Mouse (Mus musculus): ENCODE data around the gene Rsph4a.
"Not testable (repeated sequence)": the region's sequence is repeated elsewhere in the genome, so short reads cannot be mapped to it uniquely, and the experiment has no call there.

The Rsph4a gene

GRCm38 (mm10) chr10:33904530-33905481 lies at the start of gene Rsph4a:
Rsph4a (plus strand) TSS chr10:33905111.
- ChIA-PET POLR2A (interaction anchor here in 2 of 4 experiments (0.5 to 1.6 kb wide), 3 partner anchors 8 to 77 kb away, joined by 3 to 4 read pairs (median 3); no protein-coding TSS in a partner anchor), CTCF (no interaction called here)

GRCm38 (mm10) chr10:33857421-33857820 lies 47.5 kb upstream of the Rsph4a start, which contains the start of gene Sult3a1:
Sult3a1 (plus strand) TSS chr10:33857721.
- POLR2A ChIA-PET, result interaction anchor here in 1 of 4 experiments (0.6 kb wide), 1 partner anchor 864 kb away, joined by 5 read pairs; no protein-coding TSS in a partner anchor
- CTCF ChIA-PET, result no interaction called here

GRCm38 (mm10) chr10:33865994-33866393 lies 38.9 kb upstream of the Rsph4a start:
- POLR2A ChIA-PET, result no interaction called here

GRCm38 (mm10) chr10:33870441-33870840 lies 34.5 kb upstream of the Rsph4a start:
- POLR2A ChIA-PET, result interaction anchor here in 1 of 4 experiments (1.0 kb wide), 1 partner anchor 11 kb away, joined by 5 read pairs; no protein-coding TSS in a partner anchor
- CTCF ChIA-PET, result interaction anchor here in 1 of 4 experiments (1.3 kb wide), 1 partner anchor 217 kb away, joined by 3 read pairs; no protein-coding TSS in a partner anchor

More at GRCm38 (mm10) chr10:33865994-33866393, 38.9 kb upstream of the Rsph4a start:
- CTCF ChIA-PET, result no interaction called here

- ChIA-PET POLR2A (interaction anchor here in 1 of 4 experiments (0.6 kb wide), 1 partner anchor 27 kb away, joined by 3 read pairs; no protein-coding TSS in a partner anchor), CTCF (no interaction called here)
These were observed 32.1 kb upstream of the Rsph4a start for GRCm38 (mm10) chr10:33872672-33873398.

GRCm38 (mm10) chr10:33882411-33882810 lies 22.5 kb upstream of the Rsph4a start:
- POLR2A ChIA-PET, result interaction anchor here in 1 of 4 experiments (0.9 kb wide), 1 partner anchor 23 kb away, joined by 3 read pairs; the partner anchor contains the start of gene Rsph4a
- CTCF ChIA-PET, result not testable (repeated sequence)

- CTCF ChIA-PET, POLR2A ChIA-PET: not testable (repeated sequence)
These were observed 3.4 kb upstream of the Rsph4a start for GRCm38 (mm10) chr10:33901520-33901919.

GRCm38 (mm10) chr10:33905489-33905888 lies 578 bp downstream of the Rsph4a start:
- CTCF ChIA-PET, result no interaction called here
- POLR2A ChIA-PET, result interaction anchor here in 2 of 4 experiments (1.2 to 1.6 kb wide), 2 partner anchors 7 to 23 kb away, joined by 3 read pairs; no protein-coding TSS in a partner anchor

- ChIA-PET CTCF (interaction anchor here in 1 of 4 experiments (0.7 kb wide), 1 partner anchor 544 kb away, joined by 4 read pairs; no protein-coding TSS in a partner anchor), POLR2A (interaction anchor here in 1 of 4 experiments (0.7 kb wide), 1 partner anchor 358 kb away, joined by 3 read pairs; no protein-coding TSS in a partner anchor)
These were observed 35.8 kb downstream of the Rsph4a start for GRCm38 (mm10) chr10:33940702-33941101.

- ChIA-PET POLR2A (interaction anchor here in 1 of 4 experiments (0.5 to 2.6 kb wide), 2 partner anchors 17 to 34 kb away, joined by 3 to 7 read pairs; no protein-coding TSS in a partner anchor), CTCF (no interaction called here)
These were observed 40.5 kb downstream of the Rsph4a start for GRCm38 (mm10) chr10:33945390-33945789.

- ChIA-PET CTCF (interaction anchor here in 1 of 4 experiments (0.6 kb wide), 1 partner anchor 34 kb away, joined by 3 read pairs; no protein-coding TSS in a partner anchor), POLR2A (no interaction called here)
These were observed 41.4 kb downstream of the Rsph4a start for GRCm38 (mm10) chr10:33946336-33946735.

- CTCF ChIA-PET, result interaction anchor here in 1 of 4 experiments (0.7 kb wide), 1 partner anchor 40 kb away, joined by 3 read pairs; no protein-coding TSS in a partner anchor
- POLR2A ChIA-PET, result interaction anchor here in 2 of 4 experiments (0.5 to 2.7 kb wide), 6 partner anchors 9 to 134 kb away, joined by 3 to 15 read pairs (median 4); partner anchors contain the start of gene Rwdd1 (in 1 of the 2)
These were observed 46.1 kb downstream of the Rsph4a start, which contains the start of gene Zup1 for GRCm38 (mm10) chr10:33950803-33951583. Zup1 (minus strand) TSS chr10:33951269.

GRCm38 (mm10) chr10:33952509-33952908 lies 47.6 kb downstream of the Rsph4a start:
- POLR2A ChIA-PET, result interaction anchor here in 2 of 4 experiments (0.6 to 2.7 kb wide), 5 partner anchors 8 to 55 kb away, joined by 3 to 15 read pairs (median 5); no protein-coding TSS in a partner anchor
- CTCF ChIA-PET, result interaction anchor here in 2 of 4 experiments (0.6 to 0.7 kb wide), 4 partner anchors 254 to 1560 kb away, joined by 3 to 7 read pairs (median 4); no protein-coding TSS in a partner anchor

Data from embryonic stem cell, embryonic (primary cell).